Mouse (Mus musculus) thymus, adult 2 months (tissue): ENCODE measurements at regions not wholly inside any gene's neighbourhood (a gene's known extent, or its start where the extent isn't known, plus 50 kb on each side); places are given as distances from the start of the nearest gene placed in this dataset.

ENCODE experiments used
- DNase-seq: peaks from one replicate; pipeline ENCODE4 v3.0.0; 2021
- H3K27ac ChIP-seq: fragments of 200-500 bp; 2 replicates; pipeline ENCODE4 v1.5.1; 2012; ENCODE audit warnings: low read length, control low read depth; ENCODE audit not compliant: control insufficient read depth, insufficient read depth
- H3K27me3 ChIP-seq: fragments of 200-500 bp; 2 replicates; pipeline ENCODE4 v1.6.1; 2012; ENCODE audit warnings: mild to moderate bottlenecking, low read length, moderate library complexity, mixed read lengths; ENCODE audit not compliant: control insufficient read depth, insufficient read depth
- H3K36me3 ChIP-seq: fragments of 200-500 bp; 2 replicates; pipeline ENCODE4 v1.6.1; 2012; ENCODE audit warnings: mild to moderate bottlenecking, low read length, moderate library complexity; ENCODE audit not compliant: control insufficient read depth, insufficient read depth
- H3K4me1 ChIP-seq: fragments of 200-500 bp; replicated peaks from 2 replicates; pipeline ENCODE4 v1.6.1; 2012; ENCODE audit warnings: low read length; ENCODE audit not compliant: control insufficient read depth, insufficient read depth
- H3K4me3 ChIP-seq: fragments of 200-500 bp; 2 replicates; pipeline ENCODE4 v1.5.1; 2012; ENCODE audit warnings: mild to moderate bottlenecking, low read length, control low read depth, moderate library complexity; ENCODE audit not compliant: control insufficient read depth, insufficient read depth
- CTCF ChIP-seq: fragments of 200-500 bp; IDR thresholded peaks from 2 replicates; pipeline ENCODE4 v1.5.1; 2012; ENCODE audit warnings: mild to moderate bottlenecking, control low read depth, low read length, moderate library complexity, borderline replicate concordance; ENCODE audit not compliant: control insufficient read depth, poor library complexity, insufficient read depth; ENCODE audit errors: extremely low read depth
- POLR2A ChIP-seq: fragments of 200-500 bp; IDR thresholded peaks from 2 replicates; pipeline ENCODE4 v1.6.1; 2012; ENCODE audit warnings: mild to moderate bottlenecking, low read length, control low read depth, moderate library complexity; ENCODE audit not compliant: control insufficient read depth, poor library complexity, insufficient read depth; ENCODE audit errors: extremely low read depth
- WGBS: fragments of 180-500 bp; shearing (Covaris S2); methylation state at CpG from one replicate; pipeline ENCODE4 v1.1.7; 2018; 5-methylcytosine and 5-hydroxymethylcytosine counted together

- H3K4me1 ChIP-seq: no peaks in the 10 kb centered on the region
- no peak for DNase-seq
- H3K27me3 ChIP-seq: no peaks in the 10 kb centered on the region
- H3K27ac ChIP-seq: no peak overlapping the region
- no peak for TF ChIP-seq POLR2A
- TF ChIP-seq CTCF: no peak
- H3K36me3 ChIP-seq: no peaks in the 10 kb centered on the region
- WGBS: 30% methylated on average over 1 of the region's 1 CpGs
- H3K4me3 ChIP-seq: no peak overlapping the region
Measured at GRCm38 (mm10) chr13:92969579-92969978, 125.0 kb downstream of the Mtx3 start.

- DNase-seq: no peak
- no peaks in the 10 kb centered on the region for H3K36me3 ChIP-seq
- H3K4me1 ChIP-seq: no peaks in the 10 kb centered on the region
- WGBS: 93% methylated on average over 5 of the region's 5 CpGs
- H3K4me3 ChIP-seq: no peak overlapping the region
- TF ChIP-seq POLR2A: no peak
- TF ChIP-seq CTCF: no peak
- no peaks in the 10 kb centered on the region for H3K27me3 ChIP-seq
- no peak overlapping the region for H3K27ac ChIP-seq
Measured at GRCm38 (mm10) chr13:92972891-92973290, 128.3 kb downstream of the Mtx3 start.

GRCm38 (mm10) chr13:92973791-92974190 lies 129.2 kb downstream of the Mtx3 start:
- no peaks in the 10 kb centered on the region for H3K36me3 ChIP-seq
- DNase-seq: no peak
- H3K4me1 ChIP-seq: no peaks in the 10 kb centered on the region
- H3K4me3 ChIP-seq: no peak overlapping the region
- 27% methylated on average over 4 of the region's 4 CpGs for WGBS
- no peak for TF ChIP-seq CTCF
- TF ChIP-seq POLR2A: no peak
- no peak overlapping the region for H3K27ac ChIP-seq
- no peaks in the 10 kb centered on the region for H3K27me3 ChIP-seq

DNA sequence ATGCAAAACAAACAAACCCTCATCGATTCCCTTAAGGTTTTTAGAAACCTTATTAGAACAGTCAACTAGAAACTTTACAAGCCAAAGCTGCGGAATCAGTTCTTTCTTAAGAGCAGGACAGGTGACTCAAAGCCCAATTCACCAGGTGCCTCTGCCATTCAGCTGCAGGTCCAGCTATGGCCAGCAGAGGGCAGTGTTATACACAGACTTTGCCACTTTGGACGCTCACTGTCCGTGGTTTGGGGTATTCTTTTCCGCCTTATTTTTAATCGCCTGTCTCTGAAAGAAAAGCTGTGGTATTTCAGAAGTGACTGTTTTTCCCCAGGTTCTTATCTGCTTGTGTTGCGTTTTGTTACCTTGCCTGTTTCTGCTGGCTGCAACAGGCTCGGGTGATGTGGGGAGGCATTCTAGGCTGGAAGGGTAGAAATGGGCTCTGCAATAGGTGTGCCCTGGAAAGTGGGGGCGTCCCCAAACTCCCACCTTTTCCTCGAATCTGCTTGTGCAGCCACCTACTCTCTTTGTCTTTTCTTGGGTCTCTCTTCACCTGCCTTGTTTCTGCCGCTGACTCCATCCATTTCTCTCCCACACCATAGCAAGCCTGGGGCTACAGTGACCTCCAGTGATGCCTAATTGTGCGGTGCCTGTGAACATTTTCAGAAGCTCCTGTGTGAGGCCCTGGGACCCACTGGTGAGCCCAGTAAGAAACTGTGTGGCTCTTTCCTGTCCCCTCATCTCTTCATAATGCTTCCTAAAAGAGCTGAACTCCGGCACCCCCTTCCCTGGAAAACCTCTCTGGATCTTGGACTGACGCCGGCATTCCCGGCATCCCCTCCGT lies 142.4 kb downstream of the Mtx3 start:
- no peaks in the 10 kb centered on the region for H3K27me3 ChIP-seq

DNA sequence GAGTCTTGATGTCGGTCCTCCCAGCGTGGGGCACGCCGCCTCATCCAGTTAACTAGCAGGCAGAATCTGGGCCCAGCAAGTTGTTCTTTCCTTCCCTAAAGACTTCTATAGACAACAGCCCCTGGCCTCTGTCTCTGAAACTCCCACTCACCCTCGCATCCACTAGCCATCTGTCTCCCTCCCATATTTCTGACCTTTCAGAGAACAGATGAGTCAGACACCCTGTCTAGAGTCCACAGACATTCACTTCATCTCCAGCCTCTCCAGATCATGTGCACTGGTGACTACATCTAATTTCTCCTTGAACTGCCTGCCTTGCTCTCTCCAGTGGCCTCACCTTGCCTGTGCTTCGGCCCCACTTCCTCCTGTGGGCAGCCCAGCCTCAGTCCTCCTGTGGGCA lies 143.1 kb downstream of the Mtx3 start:
- H3K4me1 ChIP-seq: no peaks in the 10 kb centered on the region
- no peak overlapping the region for H3K4me3 ChIP-seq
- H3K36me3 ChIP-seq: no peaks in the 10 kb centered on the region
- 88% methylated on average over 6 of the region's 6 CpGs for WGBS
- TF ChIP-seq CTCF: no peak
- TF ChIP-seq POLR2A: no peak
- no peak for DNase-seq
- H3K27me3 ChIP-seq: no peaks in the 10 kb centered on the region
- H3K27ac ChIP-seq: no peak overlapping the region

More for the DNA sequence above, 142.4 kb downstream of the Mtx3 start:
- Histone ChIP-seq H3K4me3 (no peak overlapping the region), H3K27ac (no peak overlapping the region), H3K4me1 (no peaks in the 10 kb centered on the region), H3K36me3 (no peaks in the 10 kb centered on the region)
- TF ChIP-seq CTCF (peak; percentile 72; the same call in 1 of the 2 replicates), POLR2A (no peak)
- peak; percentile 75 for DNase-seq
- 47% methylated on average over 17 of the region's 17 CpGs for WGBS

GRCm38 (mm10) chr13:92988600-92988999 lies 144.0 kb downstream of the Mtx3 start:
- DNase-seq: no peak
- WGBS: 97% methylated on average over 9 of the region's 9 CpGs
- no peaks in the 10 kb centered on the region for H3K4me1 ChIP-seq
- TF ChIP-seq CTCF: no peak
- no peak for TF ChIP-seq POLR2A
- no peaks in the 10 kb centered on the region for H3K27me3 ChIP-seq
- H3K36me3 ChIP-seq: no peaks in the 10 kb centered on the region
- H3K4me3 ChIP-seq: no peak overlapping the region
- H3K27ac ChIP-seq: no peak overlapping the region
